Mouse (Mus musculus) Patski (cell line): ENCODE results near the gene Gng4. TPM values are rescaled to one million over a fixed set of nuclear protein-coding genes. Genes with fewer than 3 reads are reported as not detected.

Experiments used
- ATAC-seq: fragments of 100-300 bp; one replicate; pipeline ENCODE4 v1.8.0; 2021
- CTCF ChIA-PET: fragments of 350-600 bp; sonication (Branson Sonifier 250); formaldehyde crosslinking; loops from one replicate; lab custom pipeline; 2022; ENCODE audit warnings: inconsistent platforms; lab: Charles Lee
- POLR2A ChIA-PET: fragments of 350-600 bp; sonication (Branson Sonifier 250); formaldehyde crosslinking; loops from one replicate; lab custom pipeline; 2022; ENCODE audit warnings: antibody characterized with exemption, inconsistent platforms; lab: Charles Lee
- DNase-seq: peaks from one replicate; pipeline ENCODE4 v3.0.0-alpha.2; 2011; ENCODE audit warnings: low read depth, low spot score
- H3K27me3 ChIP-seq: fragments of 371-371 bp; one replicate; pipeline ENCODE4 v1.5.1; 2021
- CTCF ChIP-seq: fragments of 100-300 bp; IDR thresholded peaks from one replicate; pipeline ENCODE4 v1.5.1; 2021
- in situ Hi-C: fragments of 300-500 bp; cut with MboI; formaldehyde crosslinking; loops from 3 replicates; pipeline ENCODE4 v1.11.1; 2018; ENCODE audit warnings: low pct_unique_long_range_greater_than_20kb, mixed read lengths
- polyA plus RNA-seq: library from polyadenylated mRNA; unstranded; gene quantifications from one replicate; pipeline ENCODE4 v1.2.3, GENCODE M21; 2021

Gng4 gene
- polyA plus RNA-seq, result not detected

- TF ChIP-seq CTCF, result no peak
- ATAC-seq (peak; percentile 27), DNase-seq (no peak)
- in situ Hi-C loops, result no loop called here
- POLR2A ChIA-PET, result no interaction called here
- H3K27me3 ChIP-seq, result peaks cover 17% of the 10 kb centered on the region
- CTCF ChIA-PET, result no interaction called here
Measured at GRCm38 (mm10) chr13:13783894-13784419, at the start of gene Gng4. Gng4 (plus strand) TSS chr13:13784059.

GRCm38 (mm10) chr13:13739232-13739631 lies 44.6 kb upstream of the Gng4 start:
- POLR2A ChIA-PET, result no interaction called here
- in situ Hi-C loops, result no loop called here
- no peak for TF ChIP-seq CTCF
- ATAC-seq, result no peak
- CTCF ChIA-PET, result no interaction called here
- H3K27me3 ChIP-seq, result no peaks in the 10 kb centered on the region
- DNase-seq, result no peak

- H3K27me3 ChIP-seq, result no peaks in the 10 kb centered on the region
- CTCF ChIA-PET, result interaction anchor here (1.2 kb wide), 1 partner anchor 10 kb away, joined by 3 read pairs; no protein-coding TSS in a partner anchor
- in situ Hi-C loops, result no loop called here
- DNase-seq, result peak; percentile 15
- no peak for ATAC-seq
- TF ChIP-seq CTCF, result no peak
- POLR2A ChIA-PET, result interaction anchor here (0.5 kb wide), 1 partner anchor 316 kb away, joined by 4 read pairs; no protein-coding TSS in a partner anchor
Measured at GRCm38 (mm10) chr13:13745911-13746310, 37.9 kb upstream of the Gng4 start.

DNA sequence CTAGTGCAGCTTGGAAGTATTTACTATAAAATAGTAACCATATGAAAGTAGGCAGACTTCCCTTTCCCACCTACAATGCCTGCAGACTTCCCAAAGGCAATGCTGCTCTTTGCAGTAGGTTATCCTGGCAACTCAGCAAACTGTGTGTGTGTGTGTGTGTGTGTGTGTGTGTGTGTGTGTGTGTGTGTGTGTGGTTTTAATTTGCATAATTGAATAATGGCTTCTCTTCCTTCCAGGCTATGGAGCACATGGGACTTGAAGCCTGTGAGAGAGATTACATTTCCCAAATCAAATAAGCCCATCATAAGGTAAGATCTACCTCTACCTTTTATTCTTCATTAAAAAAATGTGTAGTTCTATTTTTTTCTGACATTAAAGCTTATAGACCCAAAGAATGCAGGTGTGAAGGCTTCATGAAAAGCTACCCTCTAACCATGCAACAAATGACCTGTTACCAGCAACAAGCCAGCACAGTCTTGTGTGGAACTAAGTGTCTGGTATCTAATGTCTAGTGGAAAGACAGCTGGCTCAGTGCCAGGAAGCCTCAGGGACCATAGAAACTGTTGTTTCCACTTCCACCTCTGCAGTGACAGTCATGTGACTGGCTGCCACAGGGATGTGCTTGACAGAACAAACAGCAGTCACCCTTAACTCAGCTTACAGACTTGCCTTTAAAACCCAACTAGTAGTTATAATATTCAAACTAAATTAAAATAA lies 7.9 kb upstream of the Gng4 start:
- ChIA-PET CTCF (interaction anchor here (1.6 kb wide), 1 partner anchor 13 kb away, joined by 4 read pairs; no protein-coding TSS in a partner anchor), POLR2A (no interaction called here)
- TF ChIP-seq CTCF, result no peak
- peak; percentile 12 for DNase-seq
- no peak for ATAC-seq
- no peaks in the 10 kb centered on the region for H3K27me3 ChIP-seq
- in situ Hi-C loops, result no loop called here

GRCm38 (mm10) chr13:13777052-13777451 lies 6.8 kb upstream of the Gng4 start:
- H3K27me3 ChIP-seq, result no peaks in the 10 kb centered on the region
- DNase-seq, result no peak
- no peak for ATAC-seq
- CTCF ChIA-PET, result interaction anchor here (1.4 kb wide), 1 partner anchor 19 kb away, joined by 3 read pairs; no protein-coding TSS in a partner anchor
- in situ Hi-C loops, result no loop called here
- POLR2A ChIA-PET, result interaction anchor here (0.7 kb wide), 1 partner anchor 9 kb away, joined by 3 read pairs; no protein-coding TSS in a partner anchor
- no peak for TF ChIP-seq CTCF

DNA sequence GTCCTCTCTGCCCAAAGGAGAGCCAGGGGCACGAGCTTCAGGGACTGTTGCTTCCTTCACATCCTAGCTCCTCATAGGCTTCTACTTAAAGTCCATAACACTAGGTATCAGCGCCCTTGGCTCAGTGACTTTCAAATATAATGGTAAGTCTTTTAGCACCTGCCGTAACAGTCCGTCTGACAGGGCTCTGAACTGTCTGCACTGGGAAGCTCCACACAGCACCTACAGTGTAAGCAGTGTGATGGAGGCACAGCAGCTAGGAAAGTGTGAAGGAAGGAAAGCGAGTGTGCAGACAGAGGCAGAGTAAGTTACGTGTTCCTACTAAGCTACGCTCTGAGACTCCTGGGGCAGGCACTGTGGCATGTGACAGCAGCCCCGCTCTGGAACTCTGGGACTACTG lies 6.2 kb upstream of the Gng4 start:
- CTCF ChIA-PET, result interaction anchor here (1.4 kb wide), 1 partner anchor 18 kb away, joined by 3 read pairs; no protein-coding TSS in a partner anchor
- TF ChIP-seq CTCF, result no peak
- ATAC-seq (no peak), DNase-seq (no peak)
- in situ Hi-C loops, result no loop called here
- no peaks in the 10 kb centered on the region for H3K27me3 ChIP-seq
- POLR2A ChIA-PET, result no interaction called here

- H3K27me3 ChIP-seq, result peaks cover 3% of the 10 kb centered on the region
- no peak for TF ChIP-seq CTCF
- DNase-seq (peak; percentile 41), ATAC-seq (peak; percentile 94)
- in situ Hi-C loops, result no loop called here
- ChIA-PET CTCF (no interaction called here), POLR2A (no interaction called here)
Measured at GRCm38 (mm10) chr13:13778837-13779458, 4.9 kb upstream of the Gng4 start.

- H3K27me3 ChIP-seq, result peaks cover 11% of the 10 kb centered on the region
- DNase-seq (no peak), ATAC-seq (no peak)
- CTCF ChIA-PET, result no interaction called here
- POLR2A ChIA-PET, result no interaction called here
- in situ Hi-C loops, result no loop called here
- no peak for TF ChIP-seq CTCF
Measured at GRCm38 (mm10) chr13:13780271-13780670, 3.6 kb upstream of the Gng4 start.

- ChIA-PET CTCF (no interaction called here), POLR2A (interaction anchor here (1.0 kb wide), 1 partner anchor 22 kb away, joined by 3 read pairs; no protein-coding TSS in a partner anchor)
- peaks cover 17% of the 10 kb centered on the region for H3K27me3 ChIP-seq
- DNase-seq, result no peak
- in situ Hi-C loops, result no loop called here
- TF ChIP-seq CTCF, result no peak
- ATAC-seq, result no peak
Measured at GRCm38 (mm10) chr13:13781026-13781425, 2.8 kb upstream of the Gng4 start.

DNA sequence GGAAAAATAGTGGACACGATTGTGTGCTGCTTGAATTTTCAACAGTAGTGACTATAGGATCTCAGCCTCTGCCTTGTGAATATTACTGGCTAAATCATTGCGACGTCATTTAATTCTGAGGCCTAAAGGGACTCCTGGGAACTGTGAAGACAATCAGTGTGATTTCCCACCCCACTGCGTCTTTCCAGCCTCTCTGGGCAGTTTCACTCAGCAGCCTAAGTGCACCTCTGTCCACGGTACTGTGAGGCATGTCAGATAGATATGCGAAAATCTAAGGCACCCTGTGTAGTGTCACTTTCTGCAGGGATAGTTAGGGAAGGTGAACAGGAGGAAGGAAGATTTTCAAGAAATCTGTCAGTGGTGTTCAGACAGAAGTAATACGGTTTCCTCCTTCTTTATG lies 563 bp upstream of the Gng4 start:
- ATAC-seq, result no peak
- in situ Hi-C loops, result no loop called here
- TF ChIP-seq CTCF, result no peak

More for the DNA sequence above, 563 bp upstream of the Gng4 start:
- CTCF ChIA-PET, result no interaction called here
- peaks cover 17% of the 10 kb centered on the region for H3K27me3 ChIP-seq
- POLR2A ChIA-PET, result no interaction called here
- DNase-seq, result no peak
